Mouse (Mus musculus): Measurements from ENCODE around the gene Nrxn2.

- TF ChIP-seq CTCF (conservative IDR thresholded peaks at IDR 0.05; ENCODE audit: insufficient read depth, insufficient read length, low read depth, low read length) (no peak), POLR2A (IDR thresholded peaks at IDR 0.05; ENCODE audit: low read depth, low read length) (no peak)
Measured at GRCm38 (mm10) chr19:6464306-6465071, 46.0 kb downstream of the Nrxn2 start.
